Mouse (Mus musculus): Measurements from ENCODE around the gene 4932438A13Rik. TPM values are rescaled to one million over a fixed set of nuclear protein-coding genes. Genes with fewer than 3 reads are reported as not detected.

The 4932438A13Rik gene
- polyA plus RNA-seq, 1 experiment, result 1.1 TPM

GRCm38 (mm10) chr3:37084860-37085259 is 222.0 kb downstream of the 4932438A13Rik start:
- Histone ChIP-seq H3K4me1 (peaks cover 8% of the 10 kb centered on the region), H3K36me3 (replicated peaks; ENCODE audit: low read length) (no peaks in the 10 kb centered on the region), H3K9me3 (no peaks in the 10 kb centered on the region), H3K4me3 (replicated peaks) (no peak overlapping the region), H3K27me3 (replicated peaks) (no peaks in the 10 kb centered on the region)
- TF ChIP-seq FLI1 (IDR thresholded peaks at IDR 0.05; ENCODE audit: low read length), result no peak
- TF ChIP-seq GATA1 (IDR thresholded peaks at IDR 0.05; ENCODE audit: borderline replicate concordance, low read length), result no peak

- Histone ChIP-seq H3K4me1 (no peaks in the 10 kb centered on the region), H3K4me3 (replicated peaks) (no peak overlapping the region), H3K27me3 (replicated peaks) (no peaks in the 10 kb centered on the region), H3K36me3 (replicated peaks; ENCODE audit: low read length) (no peaks in the 10 kb centered on the region), H3K9me3 (no peaks in the 10 kb centered on the region)
- TF ChIP-seq GATA1 (IDR thresholded peaks at IDR 0.05; ENCODE audit: borderline replicate concordance, low read length), result no peak
- no peak for TF ChIP-seq FLI1 (IDR thresholded peaks at IDR 0.05; ENCODE audit: low read length)
These were observed 227.8 kb downstream of the 4932438A13Rik start for GRCm38 (mm10) chr3:37090721-37091120.

Other genes with a start within 250 kb of the 4932438A13Rik start
- gene Bbs7, start 249.6 kb upstream of the 4932438A13Rik start, polyA plus RNA-seq (2012; ENCODE audit: insufficient read depth, low replicate concordance), result not detected in 2 replicates
- gene Trpc3, start 172.9 kb upstream of the 4932438A13Rik start, polyA plus RNA-seq (2012; ENCODE audit: insufficient read depth, low replicate concordance), result not detected in 2 replicates
- gene Adad1, start 200.4 kb downstream of the 4932438A13Rik start, polyA plus RNA-seq (2012; ENCODE audit: insufficient read depth, low replicate concordance), result not detected in 2 replicates

Measured in megakaryocyte, embryonic 14.5 days (primary cell).